9 mouse cellular contexts compared by ENCODE assay signal in genomic region chr12:46817211-46817803, GRCm38 (mm10). TPM values are rescaled to one million over a fixed set of nuclear protein-coding genes. Genes with fewer than 3 reads are reported as not detected.
DNase-seq lines count a peak whose midpoint lies in the region; ATAC-seq and TF ChIP-seq lines count a peak whose summit lies in the region.
"Had no signal": no experiment of that assay in that cellular context is flagged by ENCODE, and none has a peak within 500 bp of the region (broad histone marks: within the 10 kb centered on the region; RNA-seq: fewer than 3 reads in every experiment).

No protein-coding gene starts in this region.

- no peak for DNase-seq in kidney, adult 18-20 months
- DNase-seq in hindbrain, postnatal 0 days (ENCODE audit: low spot score): peak; percentile 62
- DNase-seq in layer of hippocampus, adult 11-12 months (ENCODE audit: low spot score): no peak
- no peak for DNase-seq in right cerebral cortex, adult 18-20 months

- H3K27ac ChIP-seq in kidney, embryonic 15.5 days: no peak overlapping the region
- H3K27ac ChIP-seq in embryonic facial prominence, embryonic 13.5 days: no peak overlapping the region
- peak overlapping the region; percentile 100 for H3K27ac ChIP-seq in hindbrain, postnatal 0 days
- H3K27ac ChIP-seq in midbrain, embryonic 16.5 days (ENCODE audit: low read length): peak overlapping the region; percentile 100

- H3K4me2 ChIP-seq in kidney, embryonic 15.5 days: peak overlapping the region; percentile 92
- H3K4me2 ChIP-seq in embryonic facial prominence, embryonic 13.5 days: peak overlapping the region; percentile 89
- peak overlapping the region; percentile 77 for H3K4me2 ChIP-seq in hindbrain, postnatal 0 days (ENCODE audit: low read depth, low read length)
- peak overlapping the region; percentile 77 for H3K4me2 ChIP-seq in midbrain, embryonic 16.5 days (ENCODE audit: low read length)

- WGBS in kidney, embryonic 15.5 days: 12% methylated on average over 14 of the region's 14 CpGs
- WGBS in embryonic facial prominence, embryonic 13.5 days: 13% methylated on average over 14 of the region's 14 CpGs
- WGBS in hindbrain, postnatal 0 days: 3% methylated on average over 14 of the region's 14 CpGs
- WGBS in midbrain, embryonic 16.5 days: 2% methylated on average over 14 of the region's 14 CpGs

- no peaks in the 10 kb centered on the region for H3K36me3 ChIP-seq in kidney, embryonic 15.5 days
- H3K36me3 ChIP-seq in embryonic facial prominence, embryonic 13.5 days: no peaks in the 10 kb centered on the region
- H3K36me3 ChIP-seq in hindbrain, postnatal 0 days (ENCODE audit: insufficient read depth, low read length): no peaks in the 10 kb centered on the region
- H3K36me3 ChIP-seq in midbrain, embryonic 16.5 days (ENCODE audit: control insufficient read depth, insufficient read depth, low read length): no peaks in the 10 kb centered on the region

- no peak overlapping the region for H3K9ac ChIP-seq in kidney, embryonic 15.5 days
- no peak overlapping the region for H3K9ac ChIP-seq in embryonic facial prominence, embryonic 13.5 days
- H3K9ac ChIP-seq in hindbrain, postnatal 0 days (replicated peaks; ENCODE audit: low read length): peak overlapping the region; percentile 97
- H3K9ac ChIP-seq in midbrain, embryonic 16.5 days (ENCODE audit: low read depth, low read length): peak overlapping the region; percentile 98

- H3K27me3 ChIP-seq in kidney, embryonic 15.5 days: peaks cover 17% of the 10 kb centered on the region
- H3K27me3 ChIP-seq in embryonic facial prominence, embryonic 13.5 days: peaks cover 23% of the 10 kb centered on the region
- no peaks in the 10 kb centered on the region for H3K27me3 ChIP-seq in hindbrain, postnatal 0 days (ENCODE audit: insufficient read depth, low read length)
- no peaks in the 10 kb centered on the region for H3K27me3 ChIP-seq in midbrain, embryonic 16.5 days (ENCODE audit: control insufficient read depth, insufficient read depth, low read depth, low read length)

- H3K4me1 ChIP-seq in kidney, embryonic 15.5 days: peaks cover 5% of the 10 kb centered on the region; the same call in 1 of the 2 replicates
- H3K4me1 ChIP-seq in embryonic facial prominence, embryonic 13.5 days: 0 out of 2 replicates have a peak, but pooled peaks cover 5% of the 10 kb centered on the region
- no peaks in the 10 kb centered on the region for H3K4me1 ChIP-seq in hindbrain, postnatal 0 days (ENCODE audit: insufficient read depth, low read length)
- no peaks in the 10 kb centered on the region for H3K4me1 ChIP-seq in midbrain, embryonic 16.5 days (ENCODE audit: control insufficient read depth, insufficient read depth, low read length)

- TF ChIP-seq CTCF in hindbrain, postnatal 0 days (IDR thresholded peaks at IDR 0.05; ENCODE audit: low read depth): no peak

- no peaks in the 10 kb centered on the region for H3K9me3 ChIP-seq in kidney, embryonic 15.5 days (replicated peaks)
- H3K9me3 ChIP-seq in embryonic facial prominence, embryonic 13.5 days: no peaks in the 10 kb centered on the region
- H3K9me3 ChIP-seq in hindbrain, postnatal 0 days (ENCODE audit: low read length): no peaks in the 10 kb centered on the region
- H3K9me3 ChIP-seq in midbrain, embryonic 16.5 days (replicated peaks; ENCODE audit: control insufficient read depth, low read length, poor library complexity, severe bottlenecking): no peaks in the 10 kb centered on the region

- ATAC-seq in kidney, embryonic 15.5 days (replicated peaks; ENCODE audit: low FRiP score): no peak
- ATAC-seq in embryonic facial prominence, embryonic 13.5 days (ENCODE audit: insufficient number of reproducible peaks, insufficient read depth, low FRiP score, low TSS enrichment, low read depth): no peak
- ATAC-seq in hindbrain, postnatal 0 days: no peak
- ATAC-seq in midbrain, embryonic 16.5 days: no peak
- ATAC-seq in inflammation-experienced regulatory T-cells, adult 6 months: no peak
- ATAC-seq: Patski had no signal

- H3K4me3 ChIP-seq in kidney, embryonic 15.5 days (replicated peaks): peak overlapping the region; percentile 76
- H3K4me3 ChIP-seq in embryonic facial prominence, embryonic 13.5 days: peak overlapping the region; percentile 78
- peak overlapping the region; percentile 90 for H3K4me3 ChIP-seq in hindbrain, postnatal 0 days (ENCODE audit: low read length)
- peak overlapping the region; percentile 74 for H3K4me3 ChIP-seq in midbrain, embryonic 16.5 days (ENCODE audit: low read depth, low read length)

RNA-seq across cellular contexts. Expression of gene Nova1, which starts 1.4 kb away (rescaled TPM):
- 1.2 and 1.3 TPM in 2 replicates for polyA plus RNA-seq in kidney, embryonic 15.5 days (2015; fragmentation: Nextera tagmentation; extraction: Ambion mirVana)
- polyA plus RNA-seq in embryonic facial prominence, embryonic 13.5 days (2015; fragmentation: Nextera tagmentation; extraction: Ambion mirVana): 2.8 TPM in 2 replicates
- 86.3 and 88.2 TPM in 2 replicates for total RNA-seq in hindbrain, postnatal 0 days (2014; rRNA removed)
- 53.8 and 54.8 TPM in 2 replicates for polyA plus RNA-seq in hindbrain, postnatal 0 days (2015; fragmentation: Nextera tagmentation; extraction: Ambion mirVana)
- polyA plus RNA-seq in midbrain, embryonic 16.5 days (2015; fragmentation: Nextera tagmentation; extraction: Ambion mirVana): 104 and 108 TPM in 2 replicates
- polyA plus RNA-seq in inflammation-experienced regulatory T-cells, adult 6 months (2017; shearing (Covaris generic)): under 1 TPM in 1 of 3 experiments, not detected in 2; 0.04 TPM

Comparison
In these comparisons a context has a peak if more than half of its experiments do, and no peak if none do; other contexts are left out.
1. H3K27ac ChIP-seq: peak in hindbrain, postnatal 0 days (single experiment) and midbrain, embryonic 16.5 days (single experiment); none in kidney, embryonic 15.5 days (single experiment) and embryonic facial prominence, embryonic 13.5 days (single experiment).
2. H3K9ac ChIP-seq: peak in hindbrain, postnatal 0 days (single experiment) and midbrain, embryonic 16.5 days (single experiment); none in kidney, embryonic 15.5 days (single experiment) and embryonic facial prominence, embryonic 13.5 days (single experiment).
3. RNA of gene Nova1, which starts 1.4 kb away (polyA plus RNA-seq): 104 to 108 TPM in midbrain, embryonic 16.5 days and 53.8 to 54.8 TPM in hindbrain, postnatal 0 days; 2.8 TPM in embryonic facial prominence, embryonic 13.5 days, 1.2 to 1.3 TPM in kidney, embryonic 15.5 days and 0.04 TPM in inflammation-experienced regulatory T-cells, adult 6 months; every median in the first group is over 10 times any median in the second.
4. Peak in every context shown above with its lines, with median percentiles within 50 percentile points of each other: H3K4me2 ChIP-seq and H3K4me3 ChIP-seq.